In the genomic region with DNA sequence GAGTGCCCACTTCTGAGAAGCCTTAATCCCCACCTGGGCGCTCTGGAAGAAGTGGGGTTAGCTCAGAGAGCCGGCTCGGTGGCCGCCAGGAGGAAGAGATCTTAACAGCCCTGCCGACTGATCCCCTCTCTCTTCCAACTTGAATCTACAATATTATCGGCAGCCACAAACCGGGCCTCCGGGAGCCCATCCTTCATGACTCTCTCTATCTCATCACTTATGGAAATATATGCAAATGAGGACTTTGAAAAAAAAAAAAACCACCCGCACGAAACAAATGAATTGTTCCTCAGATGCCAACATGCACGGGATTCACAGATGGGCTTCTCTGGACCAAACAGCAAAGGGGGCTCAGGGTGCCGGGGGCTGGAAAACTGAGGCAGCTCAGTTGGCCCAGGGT, we compare ENCODE assay signal across 31 mouse cellular contexts. TPM values are rescaled to one million over a fixed set of nuclear protein-coding genes. Genes with fewer than 3 reads are reported as not detected.
DNase-seq lines count a peak whose midpoint lies in the region; ATAC-seq and TF ChIP-seq lines count a peak whose summit lies in the region.
"Had no signal": no experiment of that assay in that cellular context is flagged by ENCODE, and none has a peak within 500 bp of the region (broad histone marks: within the 10 kb centered on the region; RNA-seq: fewer than 3 reads in every experiment).

No protein-coding gene starts in this region.

- no peak overlapping the region for H3K9ac ChIP-seq in hindbrain, embryonic 14.5 days
- H3K9ac ChIP-seq in hindbrain, postnatal 0 days (replicated peaks; ENCODE audit: low read length): no peak overlapping the region
- no peak overlapping the region for H3K9ac ChIP-seq in CH12.LX (ENCODE audit: insufficient read depth, low read depth)
- H3K9ac ChIP-seq in forebrain, embryonic 16.5 days (replicated peaks; ENCODE audit: low read depth, low read length): no peak overlapping the region
- H3K9ac ChIP-seq: embryonic facial prominence, embryonic 13.5 days; heart, embryonic 15.5 days; hindbrain, embryonic 15.5 days; kidney, embryonic 15.5 days; limb, embryonic 12.5 days; liver, embryonic 15.5 days; lung, embryonic 14.5 days had no signal

- ATAC-seq in hindbrain, embryonic 14.5 days (ENCODE audit: low FRiP score): no peak; the same call in 1 of the 2 replicates
- ATAC-seq in hindbrain, postnatal 0 days: no peak
- peak; percentile 51 for ATAC-seq in forebrain, embryonic 16.5 days
- ATAC-seq: Patski had no signal

- TF ChIP-seq CTCF in hindbrain, postnatal 0 days (IDR thresholded peaks at IDR 0.05; ENCODE audit: low read depth): no peak
- no peak for TF ChIP-seq CTCF in CH12.LX (conservative IDR thresholded peaks at IDR 0.05 in 1 of 2, IDR thresholded peaks at IDR 0.05 in 1 of 2; ENCODE audit: low read depth in 2 of 2, low read length in 2 of 2)
- TF ChIP-seq CTCF in E14TG2a.4 (conservative IDR thresholded peaks at IDR 0.05; ENCODE audit: low read length): no peak

- TF ChIP-seq RAD21 in CH12.LX (IDR thresholded peaks at IDR 0.05; ENCODE audit: low read depth, low read length): no peak

- peaks cover 6% of the 10 kb centered on the region; the same call in 1 of the 2 replicates for H3K36me3 ChIP-seq in hindbrain, embryonic 14.5 days (replicated peaks; ENCODE audit: control insufficient read depth, insufficient read depth)
- no peaks in the 10 kb centered on the region for H3K36me3 ChIP-seq in hindbrain, postnatal 0 days (ENCODE audit: insufficient read depth, low read length)
- H3K36me3 ChIP-seq in CH12.LX (replicated peaks in 1 of 2; ENCODE audit: control insufficient read depth in 1 of 2, insufficient read depth in 1 of 2, low read length in 1 of 2) (peaks cover 26 to 84% of the 10 kb centered on the region in 2 experiments), E14TG2a.4 (ENCODE audit: insufficient read depth, low read length) (peaks cover 21% of the 10 kb centered on the region)
- H3K36me3 ChIP-seq in forebrain, embryonic 16.5 days (ENCODE audit: control insufficient read depth, insufficient read depth): no peaks in the 10 kb centered on the region
- H3K36me3 ChIP-seq: heart, embryonic 10.5 days; heart, embryonic 15.5 days; hindbrain, embryonic 15.5 days; liver, embryonic 15.5 days had no signal

- H3K79me2 ChIP-seq in CH12.LX (replicated peaks; ENCODE audit: control insufficient read depth, extremely low read depth, insufficient read depth, poor library complexity, severe bottlenecking): no peaks in the 10 kb centered on the region

- no peaks in the 10 kb centered on the region for H3K9me3 ChIP-seq in hindbrain, embryonic 14.5 days (ENCODE audit: control insufficient read depth, low read length)
- H3K9me3 ChIP-seq in hindbrain, postnatal 0 days (ENCODE audit: low read length): no peaks in the 10 kb centered on the region
- peaks cover 3% of the 10 kb centered on the region for H3K9me3 ChIP-seq in CH12.LX (replicated peaks; ENCODE audit: low read length)
- peaks cover 28% of the 10 kb centered on the region for H3K9me3 ChIP-seq in E14TG2a.4 (ENCODE audit: low read length)
- H3K9me3 ChIP-seq in forebrain, embryonic 16.5 days (ENCODE audit: control insufficient read depth, low read length): no peaks in the 10 kb centered on the region
- H3K9me3 ChIP-seq: embryonic facial prominence, embryonic 13.5 days; heart, embryonic 10.5 days; heart, embryonic 15.5 days; hindbrain, embryonic 15.5 days; kidney, embryonic 15.5 days; limb, embryonic 12.5 days; liver, embryonic 15.5 days had no signal

- H3K27me3 ChIP-seq in hindbrain, embryonic 14.5 days (ENCODE audit: control insufficient read depth, insufficient read depth, low read length): no peaks in the 10 kb centered on the region
- H3K27me3 ChIP-seq in hindbrain, postnatal 0 days (ENCODE audit: insufficient read depth, low read length): no peaks in the 10 kb centered on the region
- H3K27me3 ChIP-seq in CH12.LX (replicated peaks) (no peaks in the 10 kb centered on the region), E14TG2a.4 (ENCODE audit: insufficient read depth, low read length) (no peaks in the 10 kb centered on the region)
- no peaks in the 10 kb centered on the region for H3K27me3 ChIP-seq in forebrain, embryonic 16.5 days (replicated peaks; ENCODE audit: control insufficient read depth, insufficient read depth, low read length)
- H3K27me3 ChIP-seq: embryonic facial prominence, embryonic 13.5 days; heart, embryonic 15.5 days; hindbrain, embryonic 15.5 days; kidney, embryonic 15.5 days; limb, embryonic 12.5 days; liver, embryonic 15.5 days; Patski had no signal

- dilution Hi-C loops in CH12.LX (cut with MboI; ENCODE audit: extremely low pct_ligation_motif_present, extremely low pct_unique_long_range_greater_than_20kb, low sequenced_read_pairs): no loop called here

- H3K4me3 ChIP-seq in hindbrain, embryonic 14.5 days (replicated peaks; ENCODE audit: low read length): no peak overlapping the region
- no peak overlapping the region for H3K4me3 ChIP-seq in hindbrain, postnatal 0 days (ENCODE audit: low read length)
- H3K4me3 ChIP-seq in CH12.LX (replicated peaks in 1 of 3; ENCODE audit: low read depth in 2 of 3, low read length in 2 of 3, poor library complexity in 1 of 3) (no peak overlapping the region), E14TG2a.4 (replicated peaks; ENCODE audit: low read length) (peak overlapping the region; percentile 56; the same call in 1 of the 2 replicates)
- no peak overlapping the region for H3K4me3 ChIP-seq in forebrain, embryonic 16.5 days (replicated peaks; ENCODE audit: low read length)
- H3K4me3 ChIP-seq: embryonic facial prominence, embryonic 13.5 days; heart, embryonic 10.5 days; heart, embryonic 15.5 days; hindbrain, embryonic 15.5 days; kidney, embryonic 15.5 days; layer of hippocampus, adult 2 months; left cerebral cortex, adult 2 months; limb, embryonic 12.5 days; liver, embryonic 15.5 days had no signal

- H3K4me1 ChIP-seq in hindbrain, embryonic 14.5 days (replicated peaks; ENCODE audit: control insufficient read depth, insufficient read depth, low read length): 0 out of 2 replicates have a peak, but pooled peaks cover 7% of the 10 kb centered on the region
- no peaks in the 10 kb centered on the region for H3K4me1 ChIP-seq in hindbrain, postnatal 0 days (ENCODE audit: insufficient read depth, low read length)
- H3K4me1 ChIP-seq in CH12.LX (ENCODE audit: control insufficient read depth in 1 of 2, insufficient read depth in 2 of 2) (peaks cover 16 to 49% of the 10 kb centered on the region in 2 experiments), E14TG2a.4 (replicated peaks; ENCODE audit: low read depth, low read length) (peaks cover 77% of the 10 kb centered on the region)
- H3K4me1 ChIP-seq in forebrain, embryonic 16.5 days (replicated peaks; ENCODE audit: control insufficient read depth, insufficient read depth, low read length): peaks cover 10% of the 10 kb centered on the region
- H3K4me1 ChIP-seq: heart, embryonic 10.5 days; heart, embryonic 15.5 days; kidney, embryonic 15.5 days; limb, embryonic 12.5 days; liver, embryonic 15.5 days had no signal

- H3K27ac ChIP-seq in hindbrain, embryonic 14.5 days: peak overlapping the region; percentile 53; the same call in 1 of the 2 replicates
- H3K27ac ChIP-seq in hindbrain, postnatal 0 days: no peak overlapping the region
- no peak overlapping the region for H3K27ac ChIP-seq in CH12.LX (ENCODE audit: insufficient read depth, low read depth)
- H3K27ac ChIP-seq in forebrain, embryonic 16.5 days (ENCODE audit: low read length): peak overlapping the region; percentile 33
- H3K27ac ChIP-seq: embryonic facial prominence, embryonic 13.5 days; heart, embryonic 10.5 days; heart, embryonic 15.5 days; hindbrain, embryonic 15.5 days; kidney, embryonic 15.5 days; layer of hippocampus, adult 2 months; left cerebral cortex, adult 2 months; limb, embryonic 12.5 days; liver, embryonic 15.5 days had no signal

- no peak for DNase-seq in hindbrain, embryonic 14.5 days (ENCODE audit: low spot score)
- no peak for DNase-seq in hindbrain, postnatal 0 days (ENCODE audit: low spot score)
- DNase-seq in CH12.LX (ENCODE audit: extremely low read depth): no peak
- DNase-seq in urinary bladder, adult 18-20 months (ENCODE audit: low spot score in 2 of 2): no peak
- DNase-seq in thymus, postnatal 10 days (ENCODE audit: low spot score in 2 of 2): no peak
- DNase-seq: adrenal gland, postnatal 10 days; B cell, adult 2 months; cerebellum, adult 11 months; cerebellum, adult 9-10 months; gastrocnemius, postnatal 25 days; heart, adult 11 months; heart, postnatal 36 days; kidney, adult 18-20 months; kidney, postnatal 36 days; lung, embryonic 14.5 days; lung, postnatal 14 days; right cerebral cortex, postnatal 4 days had no signal

- 26% methylated on average over 12 of the region's 12 CpGs for WGBS in hindbrain, embryonic 14.5 days
- 30% methylated on average over 12 of the region's 12 CpGs for WGBS in hindbrain, postnatal 0 days
- WGBS in forebrain, embryonic 16.5 days: 15% methylated on average over 12 of the region's 12 CpGs

- no peak for TF ChIP-seq POLR2A in CH12.LX (IDR thresholded peaks at IDR 0.05; ENCODE audit: low read depth, low read length)

- in situ Hi-C loops in CH12.LX (cut with MboI; ENCODE audit: low pct_ligation_motif_present, low pct_unique_long_range_greater_than_20kb, low sequenced_read_pairs): no loop called here

- no peak for TF ChIP-seq EP300 in CH12.LX (IDR thresholded peaks at IDR 0.05; ENCODE audit: low read length)

- 0 out of 2 replicates have a peak overlapping the region, but pooled peaks have one; percentile 0 for H3K4me2 ChIP-seq in hindbrain, embryonic 14.5 days (replicated peaks)
- H3K4me2 ChIP-seq in hindbrain, postnatal 0 days (ENCODE audit: low read depth, low read length): no peak overlapping the region
- no peak overlapping the region for H3K4me2 ChIP-seq in CH12.LX (ENCODE audit: insufficient read depth, low read depth, poor library complexity, severe bottlenecking)
- H3K4me2 ChIP-seq in forebrain, embryonic 16.5 days (ENCODE audit: low read length): peak overlapping the region; percentile 36
- H3K4me2 ChIP-seq: embryonic facial prominence, embryonic 13.5 days; heart, embryonic 15.5 days; hindbrain, embryonic 15.5 days; kidney, embryonic 15.5 days; limb, embryonic 12.5 days; liver, embryonic 15.5 days; lung, embryonic 14.5 days had no signal

RNA-seq across cellular contexts. Expression of gene Cdh23, which starts 25.4 kb away (rescaled TPM):
- 6.3 and 6.8 TPM in 2 replicates for polyA plus RNA-seq in hindbrain, embryonic 14.5 days (2014; fragmentation: Nextera tagmentation; extraction: Ambion mirVana)
- total RNA-seq in hindbrain, postnatal 0 days (2014; rRNA removed): 20.6 and 31.8 TPM in 2 replicates
- 3.5 and 4.0 TPM in 2 replicates for polyA plus RNA-seq in hindbrain, postnatal 0 days (2015; fragmentation: Nextera tagmentation; extraction: Ambion mirVana)
- 0.30 and 0.34 TPM in 2 replicates for total RNA-seq in CH12.LX (2012; rRNA removed)
- total RNA-seq in CH12.LX (2014; rRNA removed): 0.04 and 0.20 TPM in 2 replicates
- 0.73 and 0.75 TPM in 2 replicates for polyA plus RNA-seq in CH12.LX (2012; ENCODE audit: insufficient read length, low read depth)
- polyA plus RNA-seq in forebrain, embryonic 16.5 days (2015; fragmentation: Nextera tagmentation; extraction: Ambion mirVana): 1.2 and 2.7 TPM in 2 replicates
- total RNA-seq: common myeloid progenitor, adult 5-6 weeks; liver, adult 2 months had no signal
- polyA plus RNA-seq: liver, adult 2 months had no signal

RNA-seq across cellular contexts. Expression of gene Slc29a3, which starts 31.0 kb away (rescaled TPM):
- 8.4 and 8.9 TPM in 2 replicates for polyA plus RNA-seq in hindbrain, embryonic 14.5 days (2014; fragmentation: Nextera tagmentation; extraction: Ambion mirVana)
- 8.5 and 10.0 TPM in 2 replicates for total RNA-seq in hindbrain, postnatal 0 days (2014; rRNA removed)
- 9.1 and 9.3 TPM in 2 replicates for polyA plus RNA-seq in hindbrain, postnatal 0 days (2015; fragmentation: Nextera tagmentation; extraction: Ambion mirVana)
- total RNA-seq in CH12.LX (2012; rRNA removed): 5.9 and 6.7 TPM in 2 replicates
- 3.3 and 4.1 TPM in 2 replicates for total RNA-seq in CH12.LX (2014; rRNA removed)
- 13.3 and 19.1 TPM in 2 replicates for polyA plus RNA-seq in CH12.LX (2012; ENCODE audit: insufficient read length, low read depth)
- 13.0 and 13.4 TPM in 2 replicates for polyA plus RNA-seq in forebrain, embryonic 16.5 days (2015; fragmentation: Nextera tagmentation; extraction: Ambion mirVana)

Comparison
In these comparisons a context has a peak if more than half of its experiments do, and no peak if none do; other contexts are left out.
1. H3K27ac ChIP-seq: peak in hindbrain, embryonic 14.5 days (single experiment) and forebrain, embryonic 16.5 days (single experiment); none in hindbrain, postnatal 0 days (single experiment) and CH12.LX (single experiment).
2. H3K4me2 ChIP-seq: peak in hindbrain, embryonic 14.5 days (single experiment) and forebrain, embryonic 16.5 days (single experiment); none in hindbrain, postnatal 0 days (single experiment) and CH12.LX (single experiment).